Mouse (Mus musculus) frontal cortex, postnatal 25 days (tissue): Measurements from ENCODE around the gene Tmem178b.

ENCODE experiments used
- DNase-seq, 2 experiments: peaks; one replicate each; pipeline ENCODE4 v3.0.0; 2022; ENCODE audit warnings: low spot score in 2 of 2

Tmem178b gene

GRCm38 (mm10) chr6:39917729-39918128 lies 44.7 kb downstream of the Tmem178b start:
- DNase-seq: no peak

GRCm38 (mm10) chr6:39919011-39919709 lies 46.1 kb downstream of the Tmem178b start:
- no peak for DNase-seq

GRCm38 (mm10) chr6:39926442-39926841 lies 53.4 kb downstream of the Tmem178b start:
- no peak for DNase-seq

GRCm38 (mm10) chr6:39936590-39936989 lies 63.5 kb downstream of the Tmem178b start:
- no peak for DNase-seq

- DNase-seq: no peak
Measured at GRCm38 (mm10) chr6:39940920-39941319, 67.8 kb downstream of the Tmem178b start.

- no peak for DNase-seq
Measured at GRCm38 (mm10) chr6:39944854-39945253, 71.8 kb downstream of the Tmem178b start.

GRCm38 (mm10) chr6:39945670-39946440 lies 72.8 kb downstream of the Tmem178b start:
- no peak for DNase-seq

- no peak for DNase-seq
Measured at GRCm38 (mm10) chr6:39946601-39947000, 73.5 kb downstream of the Tmem178b start.

- no peak for DNase-seq
Measured at GRCm38 (mm10) chr6:39953951-39954350, 80.9 kb downstream of the Tmem178b start.

GRCm38 (mm10) chr6:39955211-39955610 lies 82.1 kb downstream of the Tmem178b start:
- DNase-seq: no peak

GRCm38 (mm10) chr6:39964606-39965005 lies 91.5 kb downstream of the Tmem178b start:
- no peak for DNase-seq

GRCm38 (mm10) chr6:39970281-39970680 lies 97.2 kb downstream of the Tmem178b start:
- no peak for DNase-seq

GRCm38 (mm10) chr6:39978942-39979341 lies 105.9 kb downstream of the Tmem178b start:
- DNase-seq: no peak

GRCm38 (mm10) chr6:39990772-39991171 lies 117.7 kb downstream of the Tmem178b start:
- no peak for DNase-seq

GRCm38 (mm10) chr6:39991922-39992321 lies 118.9 kb downstream of the Tmem178b start:
- DNase-seq: no peak

- DNase-seq: no peak
Measured at GRCm38 (mm10) chr6:40006006-40006765, 133.1 kb downstream of the Tmem178b start.

- DNase-seq: no peak
Measured at GRCm38 (mm10) chr6:40008166-40008907, 135.3 kb downstream of the Tmem178b start.

- DNase-seq: no peak
Measured at GRCm38 (mm10) chr6:40009718-40010117, 136.6 kb downstream of the Tmem178b start.

- no peak for DNase-seq
Measured at GRCm38 (mm10) chr6:40011066-40011465, 138.0 kb downstream of the Tmem178b start.

GRCm38 (mm10) chr6:40011609-40012008 lies 138.5 kb downstream of the Tmem178b start:
- DNase-seq: no peak

GRCm38 (mm10) chr6:40013407-40013806 lies 140.3 kb downstream of the Tmem178b start:
- no peak for DNase-seq

GRCm38 (mm10) chr6:40015185-40015584 lies 142.1 kb downstream of the Tmem178b start:
- no peak for DNase-seq
